Mouse (Mus musculus): Measurements from ENCODE around the gene Endov. TPM values are rescaled to one million over a fixed set of nuclear protein-coding genes. Genes with fewer than 3 reads are reported as not detected.

Gene Endov
- polyA plus RNA-seq, 1 experiment from 2014 or later = 15.5 TPM

DNA sequence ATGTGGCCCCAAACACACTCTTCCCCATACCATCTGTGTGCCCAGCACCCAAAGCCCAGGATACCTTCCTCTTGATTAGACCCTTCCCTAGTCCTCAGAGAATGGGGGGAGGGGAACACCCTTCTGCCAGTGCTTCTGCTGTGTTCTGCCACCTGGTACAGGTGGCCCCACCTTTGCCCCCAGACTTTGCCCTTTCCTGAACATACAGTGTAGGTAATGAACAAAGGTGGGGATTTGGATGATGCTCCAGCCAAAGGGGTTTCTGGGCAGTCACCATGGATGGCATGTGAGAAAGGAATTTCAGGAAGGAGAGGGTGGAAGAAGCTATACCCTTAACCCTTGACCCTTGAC is 29.5 kb downstream of the Endov start:
- H3K27me3 ChIP-seq = no peaks in the 10 kb centered on the region
- no peak overlapping the region for H3K9ac ChIP-seq
- no peaks in the 10 kb centered on the region for H3K36me3 ChIP-seq
- peaks cover 22% of the 10 kb centered on the region for H3K4me1 ChIP-seq (replicated peaks)
- H3K4me3 ChIP-seq = no peak overlapping the region
- H3K4me2 ChIP-seq = no peak overlapping the region
- no peak overlapping the region for H3K27ac ChIP-seq
- ATAC-seq (ENCODE audit: low FRiP score) = no peak
- no peaks in the 10 kb centered on the region for H3K9me3 ChIP-seq

DNA sequence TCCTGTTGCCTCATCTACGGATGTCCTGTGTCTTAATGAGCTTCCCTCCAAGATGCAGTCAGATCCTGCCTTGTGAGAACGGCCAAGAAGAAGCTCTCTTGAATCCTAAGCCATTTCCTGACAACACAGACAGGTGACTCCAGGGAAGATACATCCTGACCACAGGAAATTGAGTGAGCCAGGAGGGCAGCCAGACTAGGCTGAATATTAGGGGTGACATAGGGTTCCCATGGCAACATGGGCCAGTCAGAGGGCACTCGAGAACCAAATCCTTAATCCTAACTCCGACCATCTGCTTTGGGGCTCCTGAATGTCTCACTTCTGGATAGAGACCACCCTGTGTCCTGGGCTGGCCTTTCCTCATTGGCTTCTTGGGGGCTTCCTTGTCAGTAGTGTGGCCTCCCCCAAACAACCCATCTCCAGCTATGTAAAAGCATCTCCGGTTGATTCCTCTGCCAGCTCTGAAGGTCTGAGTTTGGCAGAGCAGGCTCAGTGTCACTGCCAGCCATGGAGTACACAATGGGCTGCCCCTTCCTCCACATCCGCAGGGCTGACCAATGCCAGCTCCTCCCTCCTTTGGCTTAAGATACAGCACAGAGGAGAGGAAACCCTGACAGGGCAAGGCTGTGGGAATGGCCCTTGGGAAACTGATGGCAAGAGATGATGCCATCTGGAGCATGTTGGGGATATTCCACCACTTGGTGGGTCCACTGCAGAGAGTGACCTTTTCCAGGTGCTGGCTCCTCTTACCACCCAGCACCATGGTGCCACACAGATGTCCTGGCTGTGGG is 31.0 kb downstream of the Endov start:
- Histone ChIP-seq H3K9me3 (no peaks in the 10 kb centered on the region), H3K27ac (no peak overlapping the region), H3K4me3 (no peak overlapping the region), H3K4me2 (no peak overlapping the region), H3K9ac (no peak overlapping the region), H3K27me3 (no peaks in the 10 kb centered on the region), H3K36me3 (no peaks in the 10 kb centered on the region), H3K4me1 (replicated peaks) (peaks cover 8% of the 10 kb centered on the region)
- 85% methylated on average over 6 of the region's 6 CpGs for WGBS
- ATAC-seq (ENCODE audit: low FRiP score) = no peak

DNA sequence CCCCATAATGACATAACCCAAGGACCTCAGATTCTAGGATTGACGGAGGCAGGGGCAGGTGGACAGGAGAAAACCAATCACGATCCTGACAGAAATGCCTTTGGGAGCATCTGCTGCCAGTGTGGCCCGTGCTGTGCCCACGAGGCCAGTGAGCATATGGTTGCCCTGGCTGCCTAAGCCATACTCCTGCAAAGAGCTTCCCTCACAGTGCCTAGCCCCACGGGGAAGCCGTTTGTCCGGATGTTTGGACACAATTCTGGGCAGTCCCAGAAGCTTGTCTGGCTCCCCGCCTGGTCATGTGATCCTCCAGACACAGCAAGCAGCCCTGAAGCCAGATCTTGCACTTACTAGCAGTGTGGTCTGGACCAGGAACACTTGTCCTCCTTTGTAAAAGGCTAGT is 31.6 kb downstream of the Endov start:
- ATAC-seq (ENCODE audit: low FRiP score) = no peak
- H3K4me3 ChIP-seq = no peak overlapping the region
- H3K4me2 ChIP-seq = no peak overlapping the region
- H3K9me3 ChIP-seq = no peaks in the 10 kb centered on the region
- WGBS = 66% methylated on average over 8 of the region's 8 CpGs
- no peak overlapping the region for H3K9ac ChIP-seq
- H3K27me3 ChIP-seq = no peaks in the 10 kb centered on the region
- peaks cover 4% of the 10 kb centered on the region for H3K4me1 ChIP-seq (replicated peaks)
- H3K27ac ChIP-seq = no peak overlapping the region
- no peaks in the 10 kb centered on the region for H3K36me3 ChIP-seq

DNA sequence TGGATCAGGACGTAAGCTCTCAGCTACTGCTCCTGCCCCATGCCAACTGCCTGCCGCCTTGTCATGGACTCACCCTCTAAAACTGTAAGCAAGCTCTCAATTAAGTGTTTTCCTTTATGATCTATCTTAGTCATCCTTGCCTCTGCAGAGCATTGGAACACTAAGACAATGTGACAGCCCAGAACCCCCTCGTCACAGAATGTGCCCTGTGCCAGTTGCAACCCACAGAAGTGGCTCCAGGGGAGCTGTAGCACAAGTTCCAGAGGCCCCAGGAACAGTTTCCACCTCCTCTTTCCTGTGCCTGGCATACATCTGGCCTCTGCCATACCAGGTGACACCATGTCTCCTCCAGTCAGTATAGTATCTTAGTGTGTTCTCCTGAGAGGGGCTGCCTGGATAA is 32.2 kb downstream of the Endov start:
- Histone ChIP-seq H3K4me2 (no peak overlapping the region), H3K4me3 (no peak overlapping the region), H3K27me3 (peaks cover 3% of the 10 kb centered on the region; the same call in 1 of the 2 replicates), H3K4me1 (replicated peaks) (peaks cover 4% of the 10 kb centered on the region), H3K9me3 (no peaks in the 10 kb centered on the region), H3K9ac (no peak overlapping the region), H3K27ac (no peak overlapping the region), H3K36me3 (no peaks in the 10 kb centered on the region)
- 87% methylated on average over 3 of the region's 3 CpGs for WGBS
- no peak for ATAC-seq (ENCODE audit: low FRiP score)

DNA sequence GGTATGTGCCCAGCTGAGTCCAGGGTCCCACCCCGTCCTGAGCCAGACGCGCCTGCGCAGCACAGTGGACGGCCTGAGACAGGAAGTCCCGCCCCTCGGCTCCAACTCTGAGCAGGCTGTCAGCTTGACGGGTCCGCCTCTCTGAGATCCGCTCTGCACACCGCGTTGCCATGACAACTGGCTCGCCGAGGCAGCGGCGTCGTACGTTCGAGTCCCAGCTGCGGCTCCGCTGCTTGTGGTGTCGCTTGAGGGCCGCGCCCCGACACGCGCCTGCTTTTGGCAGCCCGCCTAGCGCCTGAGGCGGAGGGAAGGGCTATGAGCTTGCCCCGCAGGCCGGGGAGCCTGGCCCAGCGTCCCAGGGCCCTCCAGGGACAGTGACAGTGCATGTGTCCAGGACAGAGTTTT is 33.4 kb downstream of the Endov start:
- Histone ChIP-seq H3K9ac (peak overlapping the region; percentile 58), H3K27ac (peak overlapping the region; percentile 61; the same call in 1 of the 2 replicates), H3K27me3 (peaks cover 3% of the 10 kb centered on the region; the same call in 1 of the 2 replicates), H3K4me1 (replicated peaks) (peaks cover 4% of the 10 kb centered on the region), H3K36me3 (no peaks in the 10 kb centered on the region), H3K4me2 (peak overlapping the region; percentile 54), H3K4me3 (peak overlapping the region; percentile 35), H3K9me3 (no peaks in the 10 kb centered on the region)
- under 1% methylated on average over 33 of the region's 33 CpGs for WGBS
- ATAC-seq (ENCODE audit: low FRiP score) = peak; percentile 93

DNA sequence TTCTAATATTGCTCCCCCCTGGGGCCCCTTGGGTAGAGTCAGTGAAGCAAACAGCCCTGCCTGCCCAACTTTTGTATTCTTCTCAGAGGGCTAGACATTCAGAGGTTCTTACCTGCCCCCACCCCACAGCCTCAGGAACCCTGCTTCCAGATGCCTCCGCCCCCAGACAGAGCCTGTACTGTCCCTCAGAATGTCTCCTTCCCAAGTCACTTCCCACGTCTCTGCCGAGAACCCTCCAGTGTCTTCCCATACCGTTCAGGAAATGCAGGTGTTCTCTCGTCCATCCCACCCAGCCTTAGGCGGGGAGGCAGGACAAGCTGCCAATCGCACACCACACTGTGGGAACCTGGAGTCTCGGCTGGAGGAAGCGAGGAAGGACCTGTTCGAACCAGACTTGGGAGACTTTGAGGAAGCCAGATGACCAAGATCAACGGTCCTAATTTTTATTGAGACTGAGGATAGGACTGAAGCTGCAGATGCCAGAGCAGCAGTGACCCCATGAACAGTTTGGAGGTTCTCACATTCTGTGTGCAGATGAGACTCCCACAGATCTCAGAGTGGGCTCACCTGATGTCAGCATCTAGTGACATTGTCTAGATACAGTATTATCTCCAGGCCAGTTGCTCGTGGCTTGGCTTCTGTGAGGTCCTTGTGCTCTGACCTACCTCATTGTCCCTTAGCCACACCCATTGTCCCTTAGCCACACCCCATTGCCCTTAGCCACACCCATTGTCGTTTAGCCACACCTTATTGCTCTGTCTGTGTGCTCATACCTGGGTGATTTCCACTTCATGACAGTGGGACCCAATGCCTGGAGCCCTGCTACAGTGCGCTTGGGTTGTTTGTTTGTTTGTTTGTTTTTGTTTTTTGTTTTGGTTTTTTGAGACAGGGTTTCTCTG is 35.2 kb downstream of the Endov start:
- no peak for ATAC-seq (ENCODE audit: low FRiP score)
- Histone ChIP-seq H3K4me2 (no peak overlapping the region), H3K36me3 (no peaks in the 10 kb centered on the region), H3K27ac (no peak overlapping the region), H3K9ac (no peak overlapping the region), H3K9me3 (no peaks in the 10 kb centered on the region), H3K27me3 (peaks cover 3% of the 10 kb centered on the region; the same call in 1 of the 2 replicates), H3K4me3 (no peak overlapping the region), H3K4me1 (replicated peaks) (peaks cover 4% of the 10 kb centered on the region)
- WGBS = 84% methylated on average over 14 of the region's 14 CpGs

DNA sequence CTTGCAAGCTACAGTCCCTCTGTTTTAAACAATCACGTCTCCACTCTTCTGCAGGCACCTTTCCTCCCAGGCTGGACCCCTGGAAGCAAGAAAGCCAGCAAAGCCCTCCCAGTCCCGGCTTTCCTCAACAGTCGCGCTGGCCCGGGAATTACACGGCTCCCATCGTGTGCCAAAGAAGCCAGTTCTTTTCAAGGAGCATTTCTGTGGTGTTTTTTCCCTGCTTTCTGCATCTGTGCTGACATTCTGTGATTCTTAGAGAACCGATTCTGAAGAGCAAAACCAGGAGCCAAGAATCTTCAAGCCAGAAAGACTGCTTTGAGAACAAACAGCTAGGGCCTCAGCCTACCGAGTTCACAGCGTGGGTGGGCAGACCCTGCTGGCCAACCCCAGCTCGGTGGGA is 37.8 kb downstream of the Endov start:
- Histone ChIP-seq H3K9ac (no peak overlapping the region), H3K4me1 (replicated peaks) (peaks cover 12% of the 10 kb centered on the region), H3K4me3 (no peak overlapping the region), H3K9me3 (no peaks in the 10 kb centered on the region), H3K36me3 (no peaks in the 10 kb centered on the region), H3K27ac (no peak overlapping the region), H3K4me2 (no peak overlapping the region), H3K27me3 (peaks cover 7% of the 10 kb centered on the region)
- WGBS = 65% methylated on average over 11 of the region's 11 CpGs
- no peak for ATAC-seq (ENCODE audit: low FRiP score)

DNA sequence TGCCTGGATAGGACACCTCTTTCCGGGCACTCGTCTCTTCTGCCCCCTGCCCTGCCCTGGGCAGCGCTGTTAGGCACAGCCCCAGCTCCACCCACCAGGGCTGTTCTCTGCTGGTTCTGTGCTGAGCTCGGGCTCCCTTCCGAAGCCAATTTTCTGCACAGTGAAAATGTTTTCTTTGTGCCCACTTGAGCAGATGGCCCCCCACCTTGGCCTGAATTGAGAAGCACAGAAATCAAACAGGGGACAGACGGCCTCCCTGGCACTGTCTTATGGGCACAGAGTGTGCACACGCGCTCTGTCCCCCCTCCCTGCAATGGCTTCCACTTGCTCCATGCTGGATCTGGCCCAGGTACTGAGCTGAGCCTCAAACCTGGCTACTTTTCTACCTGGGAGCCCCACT is 41.3 kb downstream of the Endov start:
- Histone ChIP-seq H3K9me3 (no peaks in the 10 kb centered on the region), H3K36me3 (no peaks in the 10 kb centered on the region), H3K27me3 (peaks cover 15% of the 10 kb centered on the region), H3K9ac (no peak overlapping the region; the same call in 1 of the 2 replicates), H3K4me3 (no peak overlapping the region), H3K27ac (0 out of 2 replicates have a peak overlapping the region, but pooled peaks have one; percentile 3), H3K4me2 (no peak overlapping the region), H3K4me1 (replicated peaks) (peaks cover 9% of the 10 kb centered on the region)
- ATAC-seq (ENCODE audit: low FRiP score) = no peak
- WGBS = 61% methylated on average over 8 of the region's 8 CpGs

DNA sequence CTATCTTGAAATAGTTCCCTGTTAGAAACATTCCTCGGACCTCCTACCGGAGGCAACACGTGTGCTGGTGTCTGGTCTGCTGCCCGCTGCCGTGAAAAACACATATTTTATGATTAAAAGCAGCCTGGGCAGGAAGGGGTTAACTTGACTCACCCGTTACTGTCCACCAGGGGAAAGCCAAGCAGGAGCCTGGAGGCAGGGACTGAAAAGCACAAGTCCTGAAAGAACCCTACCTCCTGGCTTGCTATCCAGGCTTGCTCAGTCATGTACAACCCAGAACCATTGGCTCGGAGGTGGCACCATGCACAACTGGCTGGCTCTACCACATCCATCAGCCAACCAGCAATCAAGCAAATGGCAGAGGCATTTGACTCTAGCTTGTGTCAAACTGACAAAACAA is 42.6 kb downstream of the Endov start:
- Histone ChIP-seq H3K27ac (no peak overlapping the region), H3K4me1 (replicated peaks) (peaks cover 9% of the 10 kb centered on the region), H3K36me3 (no peaks in the 10 kb centered on the region), H3K4me3 (no peak overlapping the region), H3K9ac (no peak overlapping the region), H3K27me3 (peaks cover 12% of the 10 kb centered on the region), H3K4me2 (no peak overlapping the region), H3K9me3 (no peaks in the 10 kb centered on the region)
- ATAC-seq (ENCODE audit: low FRiP score) = no peak
- 67% methylated on average over 7 of the region's 7 CpGs for WGBS

DNA sequence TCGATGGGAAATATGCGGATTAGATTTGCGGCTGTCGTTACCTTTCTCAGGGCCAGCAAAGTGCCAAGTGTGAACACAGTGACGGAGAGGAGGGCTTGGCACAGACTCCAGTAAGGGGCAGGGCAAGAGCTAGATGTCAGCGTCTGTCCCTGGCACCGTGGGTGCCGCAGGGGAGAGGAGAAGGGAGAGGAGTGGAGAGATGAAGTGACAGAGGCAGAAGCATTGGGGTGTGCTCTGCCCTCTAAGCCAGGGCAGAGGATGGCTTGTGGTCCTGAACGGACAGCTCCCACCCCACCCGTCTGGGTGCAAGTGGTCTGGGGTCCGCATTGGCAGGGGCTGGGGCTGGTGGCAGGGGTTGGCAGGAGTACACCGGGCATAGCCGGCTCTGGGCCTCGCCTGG is 48.8 kb downstream of the Endov start:
- H3K9me3 ChIP-seq = no peaks in the 10 kb centered on the region
- peaks cover 45% of the 10 kb centered on the region for H3K4me1 ChIP-seq (replicated peaks)
- 33% methylated on average over 14 of the region's 14 CpGs for WGBS
- no peak overlapping the region for H3K4me2 ChIP-seq
- no peak overlapping the region for H3K27ac ChIP-seq
- no peak overlapping the region for H3K4me3 ChIP-seq
- no peak for ATAC-seq (ENCODE audit: low FRiP score)
- peaks cover 10% of the 10 kb centered on the region for H3K36me3 ChIP-seq
- H3K27me3 ChIP-seq = peaks cover 49% of the 10 kb centered on the region
- H3K9ac ChIP-seq = no peak overlapping the region

DNA sequence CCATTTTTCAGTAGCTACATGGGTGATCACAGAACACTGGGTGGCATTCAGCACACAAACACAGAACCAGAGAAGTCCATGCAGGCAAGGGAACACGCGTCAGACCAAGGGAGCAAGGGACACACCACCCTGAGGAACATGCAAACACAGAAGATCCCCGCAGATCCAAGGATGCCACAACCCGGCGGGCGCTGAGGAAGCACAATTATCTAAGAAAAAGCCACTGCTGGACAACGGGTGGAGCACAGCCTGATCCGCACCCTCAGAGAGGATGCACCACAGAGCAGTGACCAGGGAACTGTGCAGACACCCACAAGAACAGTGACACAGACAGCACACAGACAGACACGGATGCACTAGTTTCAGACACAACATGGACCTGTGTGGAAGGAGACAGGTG is 49.4 kb downstream of the Endov start:
- no peak overlapping the region for H3K4me2 ChIP-seq
- peaks cover 10% of the 10 kb centered on the region for H3K36me3 ChIP-seq
- peaks cover 51% of the 10 kb centered on the region for H3K4me1 ChIP-seq (replicated peaks)
- H3K4me3 ChIP-seq = no peak overlapping the region
- ATAC-seq (ENCODE audit: low FRiP score) = no peak
- 79% methylated on average over 9 of the region's 9 CpGs for WGBS
- no peaks in the 10 kb centered on the region for H3K9me3 ChIP-seq
- no peak overlapping the region for H3K27ac ChIP-seq
- H3K27me3 ChIP-seq = peaks cover 55% of the 10 kb centered on the region
- peak overlapping the region; percentile 8; the same call in 1 of the 2 replicates for H3K9ac ChIP-seq

DNA sequence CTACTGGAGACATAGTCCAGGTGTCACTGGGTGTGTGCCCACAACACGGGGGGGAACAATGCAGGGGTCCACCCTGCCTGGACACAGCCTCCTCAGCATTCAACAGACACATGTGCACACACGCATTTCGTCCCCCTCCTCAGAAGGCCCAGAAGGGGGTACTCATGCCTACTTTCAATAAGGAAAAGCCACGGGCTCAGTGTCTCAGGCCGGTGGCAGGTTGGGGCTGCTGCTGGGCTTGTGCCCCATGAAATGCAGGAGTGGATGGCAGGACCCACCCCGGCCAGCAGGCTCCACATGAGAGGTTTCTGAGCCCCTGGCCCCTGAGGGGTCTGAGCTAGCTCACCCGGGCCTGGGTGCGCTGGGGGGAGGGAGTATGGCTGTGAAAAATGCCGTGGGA is 49.9 kb downstream of the Endov start:
- Histone ChIP-seq H3K27ac (no peak overlapping the region), H3K27me3 (peaks cover 61% of the 10 kb centered on the region), H3K4me3 (no peak overlapping the region), H3K36me3 (peaks cover 10% of the 10 kb centered on the region), H3K4me1 (replicated peaks) (peaks cover 57% of the 10 kb centered on the region), H3K9me3 (no peaks in the 10 kb centered on the region), H3K4me2 (no peak overlapping the region), H3K9ac (peak overlapping the region; percentile 8; the same call in 1 of the 2 replicates)
- ATAC-seq (ENCODE audit: low FRiP score) = no peak
- 81% methylated on average over 9 of the region's 9 CpGs for WGBS

Data from hindbrain, embryonic 13.5 days (tissue).